Mouse (Mus musculus) bone marrow, adult 2 months (tissue): ENCODE measurements around the gene Jak2. TPM values are rescaled to one million over a fixed set of nuclear protein-coding genes. Genes with fewer than 3 reads are reported as not detected.

Source experiments
- H3K27ac ChIP-seq: fragments of 200-500 bp; 2 replicates; pipeline ENCODE4 v1.5.1; 2012; ENCODE audit warnings: low read depth, mild to moderate bottlenecking, control low read depth, inconsistent platforms, low read length; ENCODE audit not compliant: control insufficient read depth, poor library complexity, insufficient read depth
- H3K4me1 ChIP-seq: fragments of 200-500 bp; 2 replicates; pipeline ENCODE4 v1.6.1; 2011; ENCODE audit warnings: low read length; ENCODE audit not compliant: control insufficient read depth, insufficient read depth
- H3K4me3 ChIP-seq: fragments of 200-500 bp; replicated peaks from 2 replicates; pipeline ENCODE3; 2011; ENCODE audit warnings: mild to moderate bottlenecking, low read depth, low read length, control low read depth; ENCODE audit not compliant: control insufficient read depth
- CTCF ChIP-seq: fragments of 200-500 bp; IDR thresholded peaks from 2 replicates; pipeline ENCODE4 v1.5.1; 2011; ENCODE audit warnings: low read length, control low read depth; ENCODE audit not compliant: control insufficient read depth, insufficient read depth
- POLR2A ChIP-seq: fragments of 200-500 bp; IDR thresholded peaks from 2 replicates; pipeline ENCODE4 v1.6.1; 2011; ENCODE audit warnings: low read depth, mild to moderate bottlenecking, control low read depth, low read length, borderline replicate concordance; ENCODE audit not compliant: control insufficient read depth
- WGBS: fragments of 180-500 bp; shearing (Covaris S2); methylation state at CpG from one replicate; pipeline ENCODE4 v1.1.7; 2018; 5-methylcytosine and 5-hydroxymethylcytosine counted together
- polyA plus RNA-seq: library from polyadenylated mRNA; stranded (reverse); fragments of >200 nt; gene quantifications from 2 replicates; pipeline ENCODE4 v1.2.4, GENCODE M21; 2011; ENCODE audit warnings: low replicate concordance; ENCODE audit not compliant: missing spikeins, insufficient read depth, insufficient read length

Jak2 gene
- polyA plus RNA-seq, 1 experiment, result 21.3 TPM

GRCm38 (mm10) chr19:29255327-29256027, 3.8 kb downstream of the Jak2 start:
- H3K27ac ChIP-seq, result no peak overlapping the region
- no peaks in the 10 kb centered on the region; the same call in 1 of the 2 replicates for H3K4me1 ChIP-seq
- H3K4me3 ChIP-seq, result no peak overlapping the region
- 67% methylated on average over 7 of the region's 7 CpGs for WGBS
- TF ChIP-seq CTCF, result no peak

GRCm38 (mm10) chr19:29261638-29262037, 10.0 kb downstream of the Jak2 start:
- WGBS, result 79% methylated on average over 9 of the region's 9 CpGs
- no peak overlapping the region for H3K4me3 ChIP-seq
- no peaks in the 10 kb centered on the region for H3K4me1 ChIP-seq
- TF ChIP-seq POLR2A (no peak), CTCF (no peak)
- no peak overlapping the region for H3K27ac ChIP-seq

DNA sequence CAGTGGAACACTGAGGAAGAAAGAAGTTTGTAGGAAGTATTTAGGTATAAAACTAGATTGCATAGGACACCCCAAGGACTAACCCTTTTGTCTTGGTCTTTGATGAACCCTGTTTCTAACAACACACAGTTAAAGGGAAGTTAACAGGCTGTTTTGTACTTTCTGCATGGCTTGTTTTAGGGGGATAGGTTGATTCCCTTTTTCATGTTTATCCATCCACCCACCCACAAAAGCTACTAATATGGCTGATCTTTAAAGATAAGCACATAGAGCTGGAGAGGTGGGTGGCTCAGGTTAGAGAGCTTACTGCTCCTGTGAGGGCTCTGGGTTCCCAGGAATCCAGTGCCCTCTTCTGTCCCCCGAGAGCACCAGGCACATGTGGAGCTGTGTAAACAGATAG, 11.9 kb downstream of the Jak2 start:
- 76% methylated on average over 1 of the region's 1 CpGs for WGBS
- Histone ChIP-seq H3K4me1 (no peaks in the 10 kb centered on the region), H3K27ac (no peak overlapping the region), H3K4me3 (no peak overlapping the region)
- no peak for TF ChIP-seq POLR2A
- no peak for TF ChIP-seq CTCF

DNA sequence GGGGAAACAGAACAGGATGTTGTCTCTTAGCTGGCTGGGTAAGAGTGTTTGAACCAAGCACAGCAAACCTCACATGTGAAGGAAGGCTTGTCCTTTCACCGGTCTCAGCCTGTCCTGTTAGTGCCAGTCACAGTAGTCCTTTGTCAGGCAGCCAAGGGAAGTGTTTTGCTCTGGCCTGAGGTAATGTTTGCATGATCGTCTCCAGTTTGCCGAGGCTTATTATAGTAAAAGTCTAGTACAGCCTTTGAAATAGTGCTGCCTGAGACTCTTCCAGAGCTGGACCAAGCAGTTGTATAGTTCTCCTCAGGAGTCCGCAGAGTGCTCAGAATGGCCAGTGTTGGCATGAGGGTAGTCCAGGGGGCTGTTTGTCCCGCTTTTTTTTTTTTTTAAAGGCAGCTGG, 13.9 kb downstream of the Jak2 start:
- Histone ChIP-seq H3K27ac (no peak overlapping the region), H3K4me3 (no peak overlapping the region), H3K4me1 (peaks cover 2% of the 10 kb centered on the region; the same call in 1 of the 2 replicates)
- 42% methylated on average over 5 of the region's 5 CpGs for WGBS
- TF ChIP-seq CTCF (no peak), POLR2A (no peak)

GRCm38 (mm10) chr19:29267075-29267868, 15.6 kb downstream of the Jak2 start:
- no peak overlapping the region for H3K4me3 ChIP-seq
- peaks cover 2% of the 10 kb centered on the region; the same call in 1 of the 2 replicates for H3K4me1 ChIP-seq
- 89% methylated on average over 4 of the region's 4 CpGs for WGBS
- TF ChIP-seq CTCF, result no peak
- TF ChIP-seq POLR2A, result no peak
- no peak overlapping the region for H3K27ac ChIP-seq

DNA sequence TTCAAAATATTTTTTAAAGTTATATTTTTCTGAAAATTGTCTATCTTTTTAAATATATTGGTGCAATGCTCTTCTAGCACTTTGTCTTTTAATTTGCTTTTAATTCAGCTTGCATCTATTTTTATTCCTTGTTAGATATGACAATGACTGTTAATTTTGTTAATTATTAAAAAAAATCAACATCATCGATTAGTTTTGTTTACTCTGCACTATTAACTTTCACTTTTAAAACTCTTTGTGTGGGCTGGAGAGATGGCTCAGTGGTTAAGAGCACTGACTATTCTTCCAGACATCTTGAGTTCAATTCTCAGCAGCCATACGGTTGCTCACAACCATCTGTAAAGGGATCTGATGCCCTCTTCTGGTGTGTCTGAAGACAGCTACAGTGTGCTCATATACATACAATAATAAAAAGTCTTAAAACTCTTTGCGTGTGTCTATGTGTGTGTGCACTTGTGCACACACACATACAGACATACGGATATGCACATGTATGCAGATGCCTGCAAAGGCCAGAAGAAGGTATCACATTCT, 17.2 kb downstream of the Jak2 start:
- no peak overlapping the region for H3K4me3 ChIP-seq
- no peak overlapping the region for H3K27ac ChIP-seq
- no peak for TF ChIP-seq POLR2A
- TF ChIP-seq CTCF, result no peak
- H3K4me1 ChIP-seq, result peaks cover 2% of the 10 kb centered on the region; the same call in 1 of the 2 replicates
- WGBS, result 88% methylated on average over 4 of the region's 4 CpGs

- no peak overlapping the region for H3K27ac ChIP-seq
- H3K4me3 ChIP-seq, result no peak overlapping the region
- 53% methylated on average over 6 of the region's 6 CpGs for WGBS
- peaks cover 2% of the 10 kb centered on the region; the same call in 1 of the 2 replicates for H3K4me1 ChIP-seq
- TF ChIP-seq CTCF (no peak), POLR2A (no peak)
Measured at GRCm38 (mm10) chr19:29270226-29270625, 18.6 kb downstream of the Jak2 start.

DNA sequence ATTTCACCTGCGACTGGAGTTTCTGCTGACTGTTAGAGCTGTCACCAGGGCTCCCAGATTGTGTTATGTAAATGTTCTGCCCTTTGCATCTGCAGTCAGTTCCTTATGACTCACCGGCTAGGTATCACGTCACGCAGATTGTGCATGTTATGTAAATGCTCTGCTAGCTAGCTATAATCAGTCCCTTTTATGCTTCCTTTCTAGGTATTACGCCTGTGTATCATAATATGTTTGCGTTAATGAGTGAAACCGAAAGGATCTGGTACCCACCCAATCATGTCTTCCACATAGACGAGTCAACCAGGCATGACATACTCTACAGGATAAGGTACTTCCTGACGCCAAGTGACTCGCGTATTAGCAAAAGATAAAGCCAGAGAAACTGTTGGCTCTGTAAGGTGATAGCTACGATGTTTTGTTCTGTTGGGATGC, 19.5 kb downstream of the Jak2 start:
- H3K4me1 ChIP-seq, result peaks cover 2% of the 10 kb centered on the region; the same call in 1 of the 2 replicates
- H3K27ac ChIP-seq, result no peak overlapping the region
- TF ChIP-seq POLR2A (no peak), CTCF (no peak)
- 33% methylated on average over 12 of the region's 12 CpGs for WGBS
- no peak overlapping the region for H3K4me3 ChIP-seq
